Mouse (Mus musculus): Measurements from ENCODE around the gene Wfdc5.

GRCm38 (mm10) chr2:164196700-164196990 lies 14.1 kb upstream of the Wfdc5 start:
- TF ChIP-seq CTCF (IDR thresholded peaks at IDR 0.05; ENCODE audit: low read depth) (no peak), EP300 (optimal IDR thresholded peaks at IDR 0.05) (no peak)

Data from stomach, postnatal 0 days (tissue).